Mouse (Mus musculus) neural tube, embryonic 12.5 days (tissue): ENCODE results near the gene Crybg2. TPM values are rescaled to one million over a fixed set of nuclear protein-coding genes. Genes with fewer than 3 reads are reported as not detected.

ENCODE experiments used
- ATAC-seq: fragments of 200-750 bp; cut with Nextera tagmentation; 2 replicates; pipeline ENCODE4 v1.8.0; 2017; ENCODE audit warnings: low read depth, mild to moderate bottlenecking, moderate TSS enrichment, moderate library complexity; ENCODE audit not compliant: low FRiP score
- H3K27ac ChIP-seq: fragments of 300-500 bp; sonication (generic); 2 replicates; pipeline ENCODE4 v1.5.1; 2016
- H3K27me3 ChIP-seq: fragments of 300-500 bp; sonication (generic); replicated peaks from 2 replicates; pipeline ENCODE4 v1.6.1; 2016; ENCODE audit warnings: mild to moderate bottlenecking
- H3K36me3 ChIP-seq: fragments of 300-500 bp; sonication (generic); 2 replicates; pipeline ENCODE4 v1.6.1; 2016; ENCODE audit warnings: mild to moderate bottlenecking
- H3K4me1 ChIP-seq: fragments of 300-500 bp; sonication (generic); 2 replicates; pipeline ENCODE4 v1.6.1; 2016
- H3K4me2 ChIP-seq: fragments of 300-500 bp; sonication (generic); replicated peaks from 2 replicates; pipeline ENCODE4 v1.6.1; 2016; ENCODE audit warnings: mild to moderate bottlenecking
- H3K4me3 ChIP-seq: fragments of 300-500 bp; sonication (generic); 2 replicates; pipeline ENCODE4 v1.5.1; 2016
- H3K9ac ChIP-seq: fragments of 300-500 bp; sonication (generic); 2 replicates; pipeline ENCODE4 v1.6.1; 2016; ENCODE audit warnings: mild to moderate bottlenecking
- H3K9me3 ChIP-seq: fragments of 300-500 bp; sonication (generic); 2 replicates; pipeline ENCODE4 v1.6.1; 2016; ENCODE audit warnings: mild to moderate bottlenecking
- WGBS: fragments of 180-500 bp; shearing (Covaris S2); methylation state at CpG from one replicate; pipeline ENCODE4 v1.1.7; 2016; 5-methylcytosine and 5-hydroxymethylcytosine counted together
- polyA plus RNA-seq: library from polyadenylated mRNA; unstranded; fragments of >200 nt; fragmentation: Nextera tagmentation; extraction: Ambion mirVana; gene quantifications from 2 replicates; pipeline ENCODE4 v1.2.1, GENCODE M21; 2016

Gene Crybg2
- polyA plus RNA-seq, 1 experiment from 2014 or later, result 1.5 TPM

- ATAC-seq, result no peak
- Histone ChIP-seq H3K9me3 (no peaks in the 10 kb centered on the region), H3K4me2 (peak overlapping the region; percentile 70), H3K9ac (no peak overlapping the region), H3K27ac (no peak overlapping the region), H3K27me3 (peaks cover 8% of the 10 kb centered on the region; the same call in 1 of the 2 replicates), H3K4me1 (peaks cover 46% of the 10 kb centered on the region), H3K36me3 (no peaks in the 10 kb centered on the region), H3K4me3 (no peak overlapping the region)
- 2% methylated on average over 11 of the region's 11 CpGs for WGBS
Measured at GRCm38 (mm10) chr4:134020621-134021020, 40.0 kb upstream of the Crybg2 start.

- no peaks in the 10 kb centered on the region for H3K4me1 ChIP-seq
- H3K27me3 ChIP-seq, result no peaks in the 10 kb centered on the region
- H3K4me2 ChIP-seq, result no peak overlapping the region
- no peak for ATAC-seq
- H3K36me3 ChIP-seq, result no peaks in the 10 kb centered on the region
- H3K9me3 ChIP-seq, result no peaks in the 10 kb centered on the region
- H3K4me3 ChIP-seq, result no peak overlapping the region
- no peak overlapping the region for H3K27ac ChIP-seq
- 35% methylated on average over 9 of the region's 9 CpGs for WGBS
- no peak overlapping the region for H3K9ac ChIP-seq
Measured at GRCm38 (mm10) chr4:134025802-134026201, 34.8 kb upstream of the Crybg2 start.

GRCm38 (mm10) chr4:134035953-134036352 lies 24.7 kb upstream of the Crybg2 start:
- Histone ChIP-seq H3K4me3 (no peak overlapping the region), H3K9me3 (no peaks in the 10 kb centered on the region), H3K27me3 (no peaks in the 10 kb centered on the region; the same call in 1 of the 2 replicates), H3K36me3 (no peaks in the 10 kb centered on the region), H3K27ac (no peak overlapping the region), H3K4me2 (no peak overlapping the region), H3K9ac (no peak overlapping the region), H3K4me1 (no peaks in the 10 kb centered on the region)
- ATAC-seq, result peak; percentile 56; the same call in 1 of the 2 replicates
- WGBS, result 5% methylated on average over 16 of the region's 16 CpGs

- Histone ChIP-seq H3K27me3 (no peaks in the 10 kb centered on the region; the same call in 1 of the 2 replicates), H3K4me3 (no peak overlapping the region), H3K9me3 (no peaks in the 10 kb centered on the region), H3K4me2 (no peak overlapping the region), H3K27ac (no peak overlapping the region), H3K36me3 (no peaks in the 10 kb centered on the region), H3K9ac (no peak overlapping the region), H3K4me1 (peaks cover 6% of the 10 kb centered on the region; the same call in 1 of the 2 replicates)
- peak; percentile 33; the same call in 1 of the 2 replicates for ATAC-seq
- WGBS, result 51% methylated on average over 9 of the region's 9 CpGs
Measured at GRCm38 (mm10) chr4:134041317-134042123, 19.1 kb upstream of the Crybg2 start.

GRCm38 (mm10) chr4:134043041-134043440 lies 17.6 kb upstream of the Crybg2 start:
- H3K36me3 ChIP-seq, result no peaks in the 10 kb centered on the region
- H3K4me3 ChIP-seq, result no peak overlapping the region
- WGBS, result 59% methylated on average over 2 of the region's 2 CpGs
- no peak overlapping the region for H3K4me2 ChIP-seq
- no peaks in the 10 kb centered on the region for H3K9me3 ChIP-seq
- H3K4me1 ChIP-seq, result peaks cover 6% of the 10 kb centered on the region; the same call in 1 of the 2 replicates
- H3K9ac ChIP-seq, result no peak overlapping the region
- no peak for ATAC-seq
- H3K27me3 ChIP-seq, result no peaks in the 10 kb centered on the region; the same call in 1 of the 2 replicates
- H3K27ac ChIP-seq, result no peak overlapping the region

- no peak overlapping the region for H3K9ac ChIP-seq
- H3K36me3 ChIP-seq, result no peaks in the 10 kb centered on the region
- no peak for ATAC-seq
- no peaks in the 10 kb centered on the region for H3K27me3 ChIP-seq
- WGBS, result 73% methylated on average over 5 of the region's 5 CpGs
- no peak overlapping the region for H3K4me2 ChIP-seq
- no peak overlapping the region for H3K4me3 ChIP-seq
- H3K9me3 ChIP-seq, result no peaks in the 10 kb centered on the region
- peaks cover 3% of the 10 kb centered on the region; the same call in 1 of the 2 replicates for H3K4me1 ChIP-seq
- no peak overlapping the region for H3K27ac ChIP-seq
Measured at GRCm38 (mm10) chr4:134047648-134048047, 13.0 kb upstream of the Crybg2 start.

- H3K4me1 ChIP-seq, result peaks cover 4% of the 10 kb centered on the region; the same call in 1 of the 2 replicates
- H3K9ac ChIP-seq, result no peak overlapping the region
- no peaks in the 10 kb centered on the region for H3K9me3 ChIP-seq
- no peaks in the 10 kb centered on the region for H3K27me3 ChIP-seq
- H3K4me2 ChIP-seq, result no peak overlapping the region
- H3K36me3 ChIP-seq, result no peaks in the 10 kb centered on the region
- ATAC-seq, result no peak
- no peak overlapping the region for H3K4me3 ChIP-seq
- no peak overlapping the region for H3K27ac ChIP-seq
- 85% methylated on average over 5 of the region's 5 CpGs for WGBS
Measured at GRCm38 (mm10) chr4:134051912-134052311, 8.7 kb upstream of the Crybg2 start.

- no peak for ATAC-seq
- WGBS, result 29% methylated on average over 8 of the region's 8 CpGs
- H3K27me3 ChIP-seq, result no peaks in the 10 kb centered on the region
- H3K27ac ChIP-seq, result no peak overlapping the region
- H3K9me3 ChIP-seq, result no peaks in the 10 kb centered on the region
- no peaks in the 10 kb centered on the region for H3K36me3 ChIP-seq
- no peak overlapping the region for H3K4me3 ChIP-seq
- peaks cover 4% of the 10 kb centered on the region; the same call in 1 of the 2 replicates for H3K4me1 ChIP-seq
- H3K9ac ChIP-seq, result no peak overlapping the region
- H3K4me2 ChIP-seq, result no peak overlapping the region
Measured at GRCm38 (mm10) chr4:134052560-134052959, 8.1 kb upstream of the Crybg2 start.

GRCm38 (mm10) chr4:134053538-134053937 lies 7.1 kb upstream of the Crybg2 start, which contains the start of gene Zfp683:
TSS of gene Zfp683 (plus strand) at chr4:134053838.
- WGBS, result 88% methylated on average over 3 of the region's 3 CpGs

GRCm38 (mm10) chr4:134058166-134058715 lies 2.4 kb upstream of the Crybg2 start:
- Histone ChIP-seq H3K9ac (no peak overlapping the region), H3K36me3 (no peaks in the 10 kb centered on the region), H3K4me2 (peak overlapping the region; percentile 14), H3K27me3 (peaks cover 6% of the 10 kb centered on the region; the same call in 1 of the 2 replicates), H3K9me3 (no peaks in the 10 kb centered on the region), H3K4me3 (no peak overlapping the region), H3K27ac (no peak overlapping the region), H3K4me1 (no peaks in the 10 kb centered on the region)
- 39% methylated on average over 14 of the region's 14 CpGs for WGBS
- ATAC-seq, result no peak

More at GRCm38 (mm10) chr4:134053538-134053937, 7.1 kb upstream of the Crybg2 start, which contains the start of gene Zfp683:
- Histone ChIP-seq H3K4me2 (no peak within 1 kb of the TSS), H3K36me3 (no peaks in the 10 kb centered on the region), H3K27me3 (no peaks in the 10 kb centered on the region), H3K4me1 (peaks cover 4% of the 10 kb centered on the region; the same call in 1 of the 2 replicates), H3K9me3 (no peaks in the 10 kb centered on the region), H3K4me3 (no peak within 1 kb of the TSS), H3K27ac (no peak within 1 kb of the TSS), H3K9ac (no peak within 1 kb of the TSS)
- no peak for ATAC-seq

GRCm38 (mm10) chr4:134058908-134059307 lies 1.7 kb upstream of the Crybg2 start:
- H3K4me3 ChIP-seq, result no peak overlapping the region
- no peak overlapping the region for H3K9ac ChIP-seq
- H3K4me1 ChIP-seq, result no peaks in the 10 kb centered on the region
- H3K36me3 ChIP-seq, result no peaks in the 10 kb centered on the region
- H3K27me3 ChIP-seq, result peaks cover 6% of the 10 kb centered on the region; the same call in 1 of the 2 replicates
- no peak overlapping the region for H3K27ac ChIP-seq
- WGBS, result 78% methylated on average over 6 of the region's 6 CpGs
- no peak overlapping the region for H3K4me2 ChIP-seq
- no peaks in the 10 kb centered on the region for H3K9me3 ChIP-seq
- no peak for ATAC-seq

GRCm38 (mm10) chr4:134061166-134061830 lies 683 bp downstream of the Crybg2 start:
- Histone ChIP-seq H3K36me3 (no peaks in the 10 kb centered on the region), H3K9me3 (no peaks in the 10 kb centered on the region), H3K4me2 (no peak overlapping the region), H3K9ac (no peak overlapping the region), H3K4me3 (no peak overlapping the region), H3K27me3 (peaks cover 19% of the 10 kb centered on the region), H3K4me1 (no peaks in the 10 kb centered on the region), H3K27ac (no peak overlapping the region)
- no peak for ATAC-seq
- WGBS, result 64% methylated on average over 18 of the region's 18 CpGs
